In genomic region chr2:10762236-10762635, GRCm38 (mm10) we compare ENCODE assay signal across 29 mouse cellular contexts.
A peak's percentile ranks its signal among the peaks of the same experiment; 100 is the strongest.
DNase-seq lines count a peak whose midpoint lies in the region; ATAC-seq and TF ChIP-seq lines count a peak whose summit lies in the region.
"Had no signal": no experiment of that assay in that cellular context is flagged by ENCODE, and none has a peak within 500 bp of the region (broad histone marks: within the 10 kb centered on the region; RNA-seq: fewer than 3 reads in every experiment).

No protein-coding gene starts in this region.

- no peak overlapping the region for H3K4me3 ChIP-seq in lung, embryonic 16.5 days (ENCODE audit: low read length)
- no peak overlapping the region for H3K4me3 ChIP-seq in lung, adult 2 months (replicated peaks; ENCODE audit: extremely low read depth, low read depth, low read length)
- H3K4me3 ChIP-seq in forebrain, embryonic 15.5 days: no peak overlapping the region
- H3K4me3 ChIP-seq: embryonic facial prominence, embryonic 12.5 days; embryonic facial prominence, embryonic 15.5 days; gastrocnemius, adult 2 months; heart, embryonic 12.5 days; heart, embryonic 15.5 days had no signal

- no peak overlapping the region for H3K9ac ChIP-seq in lung, embryonic 16.5 days (ENCODE audit: low read length)
- no peak overlapping the region for H3K9ac ChIP-seq in forebrain, embryonic 15.5 days (replicated peaks)
- H3K9ac ChIP-seq: embryonic facial prominence, embryonic 12.5 days; embryonic facial prominence, embryonic 15.5 days; heart, embryonic 12.5 days; heart, embryonic 15.5 days; hindbrain, embryonic 14.5 days had no signal

- ATAC-seq in lung, embryonic 16.5 days (ENCODE audit: low read depth): peak; percentile 60
- no peak for ATAC-seq in forebrain, embryonic 15.5 days (replicated peaks)
- ATAC-seq: forebrain, embryonic 14.5 days; hindbrain, postnatal 0 days; Patski had no signal

- H3K4me2 ChIP-seq in lung, embryonic 16.5 days (ENCODE audit: low read depth, low read length): no peak overlapping the region
- no peak overlapping the region for H3K4me2 ChIP-seq in forebrain, embryonic 15.5 days (replicated peaks)
- H3K4me2 ChIP-seq: embryonic facial prominence, embryonic 12.5 days; embryonic facial prominence, embryonic 15.5 days; heart, embryonic 12.5 days; heart, embryonic 15.5 days; hindbrain, embryonic 14.5 days had no signal

- no peaks in the 10 kb centered on the region for H3K4me1 ChIP-seq in lung, embryonic 16.5 days (replicated peaks; ENCODE audit: control insufficient read depth, insufficient read depth, low read length)
- no peaks in the 10 kb centered on the region for H3K4me1 ChIP-seq in lung, adult 2 months (ENCODE audit: control insufficient read depth, insufficient read depth, low read length)
- H3K4me1 ChIP-seq in forebrain, embryonic 15.5 days: peaks cover 7% of the 10 kb centered on the region
- H3K4me1 ChIP-seq: embryonic facial prominence, embryonic 15.5 days; heart, embryonic 15.5 days had no signal

- WGBS in lung, embryonic 16.5 days: 48% methylated on average over 4 of the region's 4 CpGs
- 48% methylated on average over 4 of the region's 4 CpGs for WGBS in lung, adult 2 months
- WGBS in forebrain, embryonic 15.5 days: 78% methylated on average over 4 of the region's 4 CpGs

- no peak for TF ChIP-seq POLR2A in lung, adult 2 months (IDR thresholded peaks at IDR 0.05; ENCODE audit: borderline replicate concordance, extremely low read depth, low read depth, low read length)

- no peak overlapping the region for H3K27ac ChIP-seq in lung, embryonic 16.5 days (ENCODE audit: low read length)
- H3K27ac ChIP-seq in forebrain, embryonic 15.5 days (replicated peaks): no peak overlapping the region
- H3K27ac ChIP-seq: embryonic facial prominence, embryonic 12.5 days; embryonic facial prominence, embryonic 15.5 days; gastrocnemius, adult 2 months; heart, embryonic 15.5 days; hindbrain, embryonic 14.5 days; hindbrain, postnatal 0 days had no signal

- peak; percentile 83 for DNase-seq in heart, adult 11 months
- no peak for DNase-seq in heart, postnatal 4 days
- no peak for DNase-seq in lung, adult 2 months
- DNase-seq in right cerebral cortex, postnatal 10 days (ENCODE audit: low spot score in 2 of 2): peak; percentile 32 to 34
- DNase-seq in right cerebral cortex, adult 18-20 months: no peak
- DNase-seq: adrenal gland, postnatal 10 days; adrenal gland, postnatal 36 days; B cell, adult 2 months; cerebellum, adult 11 months; cerebellum, adult 2 months; cerebellum, adult 9-11 months; cerebellum, postnatal 25 days; gastrocnemius, adult 2 months; gastrocnemius, postnatal 14 days; heart, adult 18-20 months; heart, postnatal 10 days; heart, postnatal 36 days had no signal

- no peak for TF ChIP-seq CTCF in lung, adult 2 months (IDR thresholded peaks at IDR 0.05; ENCODE audit: insufficient read depth, low read length)

- no peaks in the 10 kb centered on the region for H3K9me3 ChIP-seq in lung, embryonic 16.5 days (ENCODE audit: control insufficient read depth, low read length)
- H3K9me3 ChIP-seq in forebrain, embryonic 15.5 days: no peaks in the 10 kb centered on the region
- H3K9me3 ChIP-seq: embryonic facial prominence, embryonic 12.5 days; embryonic facial prominence, embryonic 15.5 days; G1E; heart, embryonic 12.5 days; heart, embryonic 15.5 days had no signal

- H3K27me3 ChIP-seq in lung, embryonic 16.5 days (ENCODE audit: control insufficient read depth, insufficient read depth, low read depth, low read length): no peaks in the 10 kb centered on the region
- H3K27me3 ChIP-seq in forebrain, embryonic 15.5 days: no peaks in the 10 kb centered on the region
- H3K27me3 ChIP-seq: CH12.LX; embryonic facial prominence, embryonic 12.5 days; embryonic facial prominence, embryonic 15.5 days; heart, embryonic 12.5 days; heart, embryonic 15.5 days; Patski had no signal

- no peaks in the 10 kb centered on the region for H3K36me3 ChIP-seq in lung, embryonic 16.5 days (ENCODE audit: control insufficient read depth, insufficient read depth, low read length)
- no peaks in the 10 kb centered on the region for H3K36me3 ChIP-seq in forebrain, embryonic 15.5 days
- H3K36me3 ChIP-seq: embryonic facial prominence, embryonic 12.5 days; embryonic facial prominence, embryonic 15.5 days; G1E; heart, embryonic 12.5 days; heart, embryonic 15.5 days had no signal

Comparison
In these comparisons a context has a peak if more than half of its experiments do, and no peak if none do; other contexts are left out.
1. DNase-seq: peak in heart, adult 11 months (single experiment) and right cerebral cortex, postnatal 10 days (2 of 2); none in heart, postnatal 4 days (single experiment), lung, adult 2 months (single experiment) and right cerebral cortex, adult 18-20 months (single experiment).